Mouse (Mus musculus) heart, embryonic 10.5 days (tissue): ENCODE measurements around the gene Tm4sf1. TPM values are rescaled to one million over a fixed set of nuclear protein-coding genes. Genes with fewer than 3 reads are reported as not detected.

Experiments
- DNase-seq: peaks from one replicate; pipeline ENCODE4 v3.0.0-alpha.2; 2017; ENCODE audit warnings: low spot score
- H3K27ac ChIP-seq: fragments of 300-500 bp; sonication (generic); 2 replicates; pipeline ENCODE4 v1.5.1; 2016; ENCODE audit warnings: mild to moderate bottlenecking
- H3K27me3 ChIP-seq: fragments of 300-500 bp; sonication (generic); 2 replicates; pipeline ENCODE4 v1.6.1; 2016; ENCODE audit warnings: mild to moderate bottlenecking; ENCODE audit not compliant: poor library complexity, insufficient read depth, severe bottlenecking
- H3K36me3 ChIP-seq: fragments of 300-500 bp; sonication (generic); 2 replicates; pipeline ENCODE4 v1.6.1; 2016; ENCODE audit warnings: mild to moderate bottlenecking, moderate library complexity
- H3K4me1 ChIP-seq: fragments of 300-500 bp; sonication (generic); 2 replicates; pipeline ENCODE4 v1.6.1; 2016; ENCODE audit warnings: mild to moderate bottlenecking
- H3K4me3 ChIP-seq: fragments of 300-500 bp; sonication (generic); 2 replicates; pipeline ENCODE4 v1.5.1; 2016; ENCODE audit warnings: mild to moderate bottlenecking, moderate library complexity
- H3K9me3 ChIP-seq: fragments of 300-500 bp; sonication (generic); 2 replicates; pipeline ENCODE4 v1.6.1; 2016; ENCODE audit warnings: mild to moderate bottlenecking, moderate library complexity
- WGBS: fragments of 180-500 bp; shearing (Covaris S2); methylation state at CpG from one replicate; pipeline ENCODE4 v1.1.7; 2016; 5-methylcytosine and 5-hydroxymethylcytosine counted together
- polyA plus RNA-seq: library from polyadenylated mRNA; unstranded; fragments of >200 nt; fragmentation: Nextera tagmentation; extraction: Ambion mirVana; gene quantifications from 2 replicates; pipeline ENCODE4 v1.2.1, GENCODE M21; 2016

Tm4sf1 gene
- polyA plus RNA-seq, 1 experiment from 2014 or later = 27.3 TPM

DNA sequence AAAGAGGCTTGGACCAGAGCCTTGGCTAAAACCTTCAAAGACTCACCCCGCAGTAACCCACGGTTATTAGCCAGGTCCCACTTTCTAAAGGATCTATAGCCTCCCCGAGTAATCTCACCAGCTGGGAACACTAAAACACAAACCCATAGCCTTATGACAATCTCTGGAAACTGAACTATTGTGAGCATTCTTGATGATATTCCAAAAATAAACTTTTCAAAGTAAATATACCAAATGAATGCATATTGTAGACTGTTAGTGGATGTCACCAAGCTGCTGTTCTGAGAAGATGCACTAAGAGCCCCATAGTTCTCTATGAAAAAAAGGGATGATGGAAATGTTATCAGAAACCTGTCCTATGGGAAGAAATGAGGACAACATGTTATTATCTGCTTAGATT lies 25.0 kb downstream of the Tm4sf1 start:
- DNase-seq = no peak
- no peak overlapping the region for H3K4me3 ChIP-seq
- no peaks in the 10 kb centered on the region for H3K27me3 ChIP-seq
- H3K36me3 ChIP-seq = no peaks in the 10 kb centered on the region
- 76% methylated on average over 3 of the region's 3 CpGs for whole genome bisulfite sequencing
- H3K27ac ChIP-seq = no peak overlapping the region
- H3K9me3 ChIP-seq = no peaks in the 10 kb centered on the region
- H3K4me1 ChIP-seq = no peaks in the 10 kb centered on the region

DNA sequence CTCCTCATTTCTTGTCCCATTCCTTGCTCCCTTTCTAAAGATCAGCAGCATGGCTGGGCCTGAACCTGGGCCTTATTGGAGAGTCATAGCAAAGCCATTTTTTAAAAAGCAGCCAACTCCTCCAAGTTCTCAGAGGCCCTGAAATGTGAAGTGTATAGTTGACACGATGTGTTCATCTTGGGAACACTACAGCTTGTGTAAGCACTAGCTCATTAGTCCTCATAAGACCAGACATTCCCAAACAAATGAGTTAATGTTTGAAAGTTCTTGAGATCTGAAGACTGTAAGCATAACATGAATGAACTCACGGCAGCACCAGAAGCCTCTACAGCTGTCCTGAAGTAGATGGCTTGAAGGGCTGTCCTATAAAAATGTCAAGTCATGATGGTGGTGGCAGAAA lies 32.8 kb downstream of the Tm4sf1 start:
- DNase-seq = no peak
- H3K27ac ChIP-seq = no peak overlapping the region
- H3K27me3 ChIP-seq = no peaks in the 10 kb centered on the region
- no peak overlapping the region for H3K4me3 ChIP-seq
- H3K36me3 ChIP-seq = no peaks in the 10 kb centered on the region
- H3K4me1 ChIP-seq = no peaks in the 10 kb centered on the region
- H3K9me3 ChIP-seq = no peaks in the 10 kb centered on the region
- WGBS = 83% methylated on average over 2 of the region's 2 CpGs

DNA sequence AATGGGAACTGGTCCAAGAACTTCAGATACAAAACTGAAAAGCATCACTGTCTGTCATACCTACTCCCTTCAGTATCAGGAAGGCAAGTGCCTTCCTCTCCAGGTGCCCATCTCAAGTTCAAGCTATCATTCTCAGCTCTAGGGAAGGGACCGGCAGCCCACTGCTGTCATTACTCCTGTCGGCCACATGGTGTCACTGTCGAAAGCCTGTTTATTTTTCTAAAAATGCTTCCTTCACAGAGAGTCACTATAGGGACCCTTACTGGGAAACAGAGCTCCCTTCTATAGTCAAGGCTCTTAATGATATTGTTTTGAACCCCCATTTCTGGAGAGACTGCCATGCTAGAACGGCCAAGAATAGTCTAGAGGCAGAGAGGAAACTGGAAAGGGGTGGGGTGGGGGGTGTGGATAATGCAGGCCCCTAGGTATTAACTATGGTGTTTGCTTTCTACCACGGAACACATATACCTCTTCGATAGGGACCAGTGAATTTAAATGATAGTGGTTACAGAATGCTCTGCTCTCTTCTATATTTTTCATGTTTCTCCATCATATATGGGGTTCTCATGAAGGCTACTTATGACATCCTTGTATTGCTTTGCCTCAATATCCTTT lies 34.1 kb downstream of the Tm4sf1 start:
- DNase-seq = no peak
- 32% methylated on average over 6 of the region's 6 CpGs for WGBS

DNA sequence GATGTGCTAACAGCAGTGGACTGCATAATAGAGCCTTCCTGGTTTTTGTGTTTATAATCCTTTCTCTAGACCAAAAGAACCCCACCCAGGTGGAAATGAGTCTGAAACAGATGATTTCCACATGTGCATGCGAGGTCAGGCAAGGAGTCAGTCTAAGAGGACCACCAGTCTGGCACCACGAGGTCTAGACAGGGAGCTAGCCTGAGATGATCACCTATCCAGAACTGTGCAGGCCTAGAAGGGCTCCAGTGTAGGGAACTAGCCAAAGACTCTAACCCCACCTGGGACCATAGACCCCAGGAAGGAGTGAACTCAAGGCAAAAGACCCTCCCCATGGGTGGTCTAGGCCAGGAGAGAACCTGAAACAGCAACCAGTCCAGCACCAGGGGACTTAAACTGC lies 48.7 kb downstream of the Tm4sf1 start:
- H3K36me3 ChIP-seq = no peaks in the 10 kb centered on the region
- H3K9me3 ChIP-seq = no peaks in the 10 kb centered on the region
- no peak overlapping the region for H3K27ac ChIP-seq
- no peaks in the 10 kb centered on the region for H3K4me1 ChIP-seq
- WGBS = 68% methylated on average over 2 of the region's 2 CpGs
- H3K27me3 ChIP-seq = no peaks in the 10 kb centered on the region
- no peak for DNase-seq
- H3K4me3 ChIP-seq = no peak overlapping the region

More for the DNA sequence above, 34.1 kb downstream of the Tm4sf1 start:
- Histone ChIP-seq H3K36me3 (no peaks in the 10 kb centered on the region), H3K27me3 (no peaks in the 10 kb centered on the region), H3K4me3 (no peak overlapping the region), H3K4me1 (no peaks in the 10 kb centered on the region), H3K27ac (no peak overlapping the region), H3K9me3 (no peaks in the 10 kb centered on the region)

DNA sequence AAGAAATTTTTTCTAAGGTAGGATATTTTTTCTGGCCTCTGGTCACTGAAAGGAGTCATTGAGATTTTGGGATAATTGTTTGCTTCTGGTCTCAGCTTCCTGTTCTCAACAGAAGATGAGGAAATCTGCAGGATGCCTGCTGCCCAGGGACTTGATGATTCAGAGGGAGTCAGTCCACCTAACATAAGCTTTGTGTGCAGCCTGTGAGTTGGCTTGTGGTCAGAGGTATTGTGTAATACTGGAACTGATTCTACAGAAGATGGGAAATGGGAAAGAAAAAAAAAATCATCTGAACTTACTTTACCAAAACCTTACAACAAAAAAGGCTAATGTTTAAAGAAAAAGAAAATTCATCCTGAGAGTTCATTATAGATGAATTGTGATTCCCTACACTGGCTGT lies 49.2 kb downstream of the Tm4sf1 start:
- no peaks in the 10 kb centered on the region for H3K27me3 ChIP-seq
- H3K4me3 ChIP-seq = no peak overlapping the region
- H3K4me1 ChIP-seq = no peaks in the 10 kb centered on the region
- H3K27ac ChIP-seq = no peak overlapping the region
- no peak for DNase-seq
- no peaks in the 10 kb centered on the region for H3K36me3 ChIP-seq
- H3K9me3 ChIP-seq = no peaks in the 10 kb centered on the region

DNA sequence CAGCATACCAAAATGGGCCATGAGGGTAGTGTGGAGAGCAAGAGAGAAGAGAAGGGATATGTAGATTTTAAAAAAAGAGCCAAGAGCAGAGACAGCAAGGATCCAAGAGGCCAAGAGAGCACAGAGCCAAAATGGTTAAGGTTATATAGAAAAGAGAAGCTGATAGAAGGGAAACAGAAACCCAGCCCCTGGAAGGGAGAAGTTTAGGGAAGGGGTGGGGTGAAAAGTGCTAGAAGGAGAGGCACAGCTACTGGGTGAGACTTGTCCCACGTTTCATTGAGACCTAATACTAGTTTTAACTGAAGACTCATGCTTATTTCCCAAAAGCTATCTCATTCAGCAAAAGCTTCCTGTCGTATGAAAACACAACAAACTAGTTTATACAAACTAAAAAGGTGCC lies 56.5 kb downstream of the Tm4sf1 start:
- H3K4me1 ChIP-seq = no peaks in the 10 kb centered on the region
- no peak for DNase-seq
- no peak overlapping the region for H3K4me3 ChIP-seq
- H3K27ac ChIP-seq = no peak overlapping the region
- H3K36me3 ChIP-seq = no peaks in the 10 kb centered on the region
- H3K27me3 ChIP-seq = no peaks in the 10 kb centered on the region
- WGBS = 53% methylated on average over 2 of the region's 2 CpGs
- no peaks in the 10 kb centered on the region for H3K9me3 ChIP-seq

Other genes starting within 250 kb of the Tm4sf1 start
- gene Tm4sf4, start 123.3 kb upstream of the Tm4sf1 start, polyA plus RNA-seq = 0.28 and 1.5 TPM in 2 replicates